Mouse (Mus musculus) layer of hippocampus, postnatal 10 days (tissue): Measurements from ENCODE around the gene Scn4a. TPM values are rescaled to one million over a fixed set of nuclear protein-coding genes. Genes with fewer than 3 reads are reported as not detected.
A peak's percentile ranks its signal among the peaks of the same experiment; 100 is the strongest.

Experiments
- DNase-seq, 2 experiments: peaks; one replicate each; pipeline ENCODE4 v3.0.0; 2021; ENCODE audit warnings: low spot score in 2 of 2
- total RNA-seq, 2 experiments: library from RNA; stranded (reverse); gene quantifications; 2 replicates each; pipeline ENCODE4 v1.2.3; 2021

Scn4a gene
- total RNA-seq, 2 experiments from 2014 or later = 0.38 TPM; not detected in 1

GRCm38 (mm10) chr11:106316416-106316815 lies 36.7 kb downstream of the Scn4a start:
- no peak for DNase-seq

- no peak for DNase-seq
Measured at GRCm38 (mm10) chr11:106314333-106314812, 38.7 kb downstream of the Scn4a start, which contains the start of gene Cd79b. Cd79b (minus strand) TSS chr11:106314762.

- no peak for DNase-seq
Measured at GRCm38 (mm10) chr11:106313533-106313932, 39.6 kb downstream of the Scn4a start.

GRCm38 (mm10) chr11:106310123-106310522 lies 43.0 kb downstream of the Scn4a start:
- no peak for DNase-seq

GRCm38 (mm10) chr11:106308162-106308561 lies 44.9 kb downstream of the Scn4a start:
- no peak for DNase-seq

GRCm38 (mm10) chr11:106307432-106307831 lies 45.7 kb downstream of the Scn4a start:
- DNase-seq = no peak

DNA sequence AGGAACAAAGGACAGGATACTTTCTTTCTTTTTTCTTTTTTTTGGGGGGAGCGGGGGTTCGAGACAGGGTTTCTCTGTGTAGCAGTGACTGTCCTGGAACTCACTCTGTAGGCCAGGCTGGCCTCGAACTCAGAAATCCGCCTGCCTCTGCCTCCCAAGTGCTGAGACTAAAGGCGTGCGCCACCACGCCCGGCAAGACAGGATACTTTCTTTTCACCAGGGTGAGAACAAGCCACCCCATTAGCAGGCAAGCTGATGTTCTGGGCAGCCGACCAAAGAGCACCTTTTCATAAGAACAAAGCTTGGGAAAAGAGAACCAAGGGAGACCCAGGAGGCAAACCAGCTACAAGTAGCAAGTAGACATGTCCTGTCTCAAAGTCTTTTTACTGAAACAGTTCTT lies 46.3 kb downstream of the Scn4a start:
- DNase-seq = no peak

DNA sequence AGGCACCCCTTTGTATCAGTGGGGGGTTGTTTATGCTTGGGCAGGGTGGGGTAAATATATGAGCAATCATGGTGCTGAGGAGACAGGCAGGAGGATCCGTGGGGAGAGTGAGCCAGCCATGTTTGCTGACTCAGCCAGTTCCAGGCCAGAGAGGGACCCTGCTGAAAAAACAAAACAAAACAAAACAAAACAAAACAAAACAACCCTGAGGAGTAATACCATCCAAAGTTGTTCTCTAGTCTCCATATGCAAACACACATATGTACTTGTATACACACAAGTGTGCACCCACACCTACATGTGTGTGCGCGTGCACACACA lies 47.1 kb downstream of the Scn4a start:
- no peak for DNase-seq

DNA sequence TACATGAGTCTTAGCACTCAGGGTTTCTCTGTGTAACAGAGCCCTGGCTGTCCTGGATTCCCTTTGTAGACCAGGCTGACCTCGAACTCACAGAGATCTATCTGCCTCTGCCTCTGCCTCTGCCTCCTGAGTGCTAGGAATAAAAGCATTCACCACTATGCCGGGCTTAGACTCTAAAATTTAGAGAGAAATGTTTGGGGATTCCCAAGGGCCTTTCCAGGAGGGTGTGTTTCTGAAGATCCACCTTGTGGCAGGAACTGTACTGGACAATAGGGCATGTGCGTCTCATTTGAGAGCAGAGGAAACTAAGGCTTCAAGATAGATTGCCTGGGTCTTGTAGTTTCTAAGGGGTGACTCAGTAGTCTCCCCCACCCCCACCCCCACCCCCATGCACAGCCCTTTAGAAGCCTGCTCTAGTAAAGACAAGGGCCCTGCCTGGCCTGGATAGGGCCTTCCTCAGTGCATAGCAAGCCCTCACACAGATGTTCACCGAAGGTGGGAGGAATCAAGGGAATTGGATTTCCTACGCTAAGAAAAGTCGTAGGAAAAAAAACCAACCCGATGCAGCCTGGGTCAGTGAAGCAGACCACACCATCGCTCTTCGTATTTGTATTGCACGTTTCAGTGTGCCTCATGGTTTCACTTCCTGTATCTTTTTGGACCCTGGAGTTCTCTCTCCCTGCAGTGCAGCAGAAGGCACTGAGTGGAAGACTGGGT lies 47.6 kb downstream of the Scn4a start:
- no peak for DNase-seq

- DNase-seq = peak; percentile 65 to 66
Measured at GRCm38 (mm10) chr11:106302634-106303033, 50.5 kb downstream of the Scn4a start.

GRCm38 (mm10) chr11:106301765-106302164 lies 51.3 kb downstream of the Scn4a start, which contains the start of gene Gh:
Gh (minus strand) TSS chr11:106301865.
- no peak for DNase-seq

- no peak for DNase-seq
Measured at GRCm38 (mm10) chr11:106291861-106292260, 61.2 kb downstream of the Scn4a start.

GRCm38 (mm10) chr11:106290376-106290775 lies 62.7 kb downstream of the Scn4a start:
- no peak for DNase-seq

- peak; percentile 47 to 53 for DNase-seq
Measured at GRCm38 (mm10) chr11:106289369-106289768, 63.7 kb downstream of the Scn4a start.

GRCm38 (mm10) chr11:106286987-106287386 lies 66.1 kb downstream of the Scn4a start:
- DNase-seq = peak in 1 of 2 experiments; percentile 37

GRCm38 (mm10) chr11:106286206-106286605 lies 66.9 kb downstream of the Scn4a start:
- DNase-seq = no peak

GRCm38 (mm10) chr11:106284126-106284525 lies 69.0 kb downstream of the Scn4a start:
- no peak for DNase-seq

DNA sequence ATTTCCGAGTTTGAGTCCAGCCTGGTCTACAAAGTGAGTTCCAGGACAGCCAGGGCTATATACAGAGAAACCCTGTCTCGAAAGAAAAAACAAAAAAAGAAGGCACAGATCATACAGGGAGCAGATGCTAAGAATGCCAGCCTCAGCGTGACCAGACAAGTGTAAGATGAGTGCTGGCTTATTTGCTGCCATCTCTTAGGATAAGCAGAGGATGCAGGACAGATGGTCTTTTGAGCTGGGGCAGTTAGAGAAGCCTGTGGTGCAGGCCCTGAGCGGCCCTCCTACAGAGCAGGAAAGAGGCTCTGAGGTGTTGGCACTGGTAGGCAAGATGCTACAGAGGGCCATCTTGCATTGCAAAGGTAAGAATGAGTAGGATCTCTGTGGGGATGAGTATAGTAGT lies 69.7 kb downstream of the Scn4a start:
- no peak for DNase-seq

DNA sequence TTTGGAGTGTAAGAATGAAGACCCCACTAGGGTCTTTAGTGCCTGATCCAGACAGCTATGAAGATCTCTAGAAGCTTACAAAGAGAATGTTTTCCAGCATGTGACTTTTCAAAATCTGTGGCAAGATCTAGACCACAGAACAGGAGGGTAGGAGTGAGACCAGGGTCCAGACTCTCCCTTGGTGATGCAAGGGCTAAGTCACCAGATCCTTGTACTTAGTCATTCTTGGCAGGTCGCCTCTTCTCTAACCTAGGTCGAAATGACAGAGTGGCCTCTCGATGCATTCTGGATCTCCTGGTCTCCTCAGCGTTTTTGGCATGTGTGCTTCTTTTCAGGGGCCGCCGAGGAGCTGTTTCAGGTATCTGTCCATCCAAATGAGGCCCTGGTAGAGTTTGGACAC lies 70.6 kb downstream of the Scn4a start:
- DNase-seq = no peak

DNA sequence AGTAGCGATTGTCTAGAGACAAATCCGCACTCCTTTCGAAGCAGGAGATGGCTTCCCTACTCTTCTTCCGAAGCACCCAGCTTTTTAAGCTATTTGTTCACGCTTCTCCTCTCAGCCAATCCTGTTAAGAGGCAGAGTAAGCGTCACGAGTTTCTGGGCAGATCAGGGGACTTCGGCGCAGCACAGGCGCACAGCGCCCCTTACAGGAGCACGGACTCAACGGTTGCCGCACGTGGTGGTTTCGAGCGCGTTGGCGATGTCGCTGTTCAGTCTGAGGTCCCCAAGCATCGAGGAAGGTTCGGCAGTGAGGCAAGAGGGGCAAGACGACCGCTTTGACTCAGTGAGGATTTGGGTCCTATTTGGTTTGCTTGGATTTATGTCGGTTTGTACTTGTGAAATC lies 76.6 kb downstream of the Scn4a start, which contains the start of gene Tcam1:
Gene Tcam1, plus strand, starts transcription at position 219 of the 400 bp plus-strand sequence.
- DNase-seq = peak; percentile 97 to 99

DNA sequence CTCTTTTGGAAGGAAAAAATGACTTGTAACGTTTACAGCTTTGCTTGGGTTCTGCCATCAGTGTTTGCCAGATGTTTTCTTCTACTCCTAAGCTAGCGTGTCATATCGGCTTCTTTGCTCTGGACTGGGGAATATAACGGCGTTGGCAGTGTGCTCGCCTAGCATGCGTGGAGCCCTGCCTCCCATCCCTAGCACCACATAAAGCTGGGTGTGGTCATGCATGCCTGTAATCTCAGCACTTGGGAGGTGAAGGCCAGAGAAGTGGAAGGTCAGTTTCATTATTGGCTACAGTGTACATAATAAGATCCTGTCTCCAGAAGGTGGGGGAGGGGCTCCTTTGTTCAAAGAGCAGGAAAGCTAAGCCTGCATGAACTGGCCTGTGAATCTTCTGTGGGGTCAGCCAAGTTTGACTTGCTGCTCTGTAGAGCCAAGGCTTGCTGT lies 78.1 kb downstream of the Scn4a start:
- no peak for DNase-seq

- DNase-seq = no peak
Measured at GRCm38 (mm10) chr11:106274374-106274773, 78.7 kb downstream of the Scn4a start.

GRCm38 (mm10) chr11:106273811-106274210 lies 79.3 kb downstream of the Scn4a start:
- no peak for DNase-seq
